In genomic region chr12:99645418-99645817, GRCm38 (mm10) we compare ENCODE assay signal across 7 mouse cellular contexts.
DNase-seq lines count a peak whose midpoint lies in the region; ATAC-seq lines count a peak whose summit lies in the region.

No protein-coding gene starts in this region.

- no peaks in the 10 kb centered on the region for H3K27me3 ChIP-seq in embryonic facial prominence, embryonic 14.5 days (replicated peaks; ENCODE audit: control insufficient read depth, insufficient read depth, low read length)
- H3K27me3 ChIP-seq in heart, embryonic 16.5 days (ENCODE audit: control insufficient read depth, insufficient read depth, low read length): no peaks in the 10 kb centered on the region
- H3K27me3 ChIP-seq in liver, embryonic 12.5 days (replicated peaks): no peaks in the 10 kb centered on the region

- no peak overlapping the region for H3K4me3 ChIP-seq in embryonic facial prominence, embryonic 14.5 days (ENCODE audit: low read depth, low read length)
- H3K4me3 ChIP-seq in heart, embryonic 16.5 days (ENCODE audit: low read length): no peak overlapping the region
- no peak overlapping the region for H3K4me3 ChIP-seq in liver, embryonic 12.5 days

- WGBS in embryonic facial prominence, embryonic 14.5 days: 97% methylated on average over 18 of the region's 18 CpGs
- 94% methylated on average over 18 of the region's 18 CpGs for WGBS in heart, embryonic 16.5 days
- whole genome bisulfite sequencing in liver, embryonic 12.5 days (ENCODE audit: insufficient replicate concordance): 89% methylated on average over 18 of the region's 18 CpGs

- no peak overlapping the region for H3K27ac ChIP-seq in embryonic facial prominence, embryonic 14.5 days (replicated peaks; ENCODE audit: low read depth, low read length)
- H3K27ac ChIP-seq in heart, embryonic 16.5 days (ENCODE audit: low read length): no peak overlapping the region
- H3K27ac ChIP-seq in liver, embryonic 12.5 days: no peak overlapping the region

- no peaks in the 10 kb centered on the region for H3K36me3 ChIP-seq in embryonic facial prominence, embryonic 14.5 days (ENCODE audit: control insufficient read depth, insufficient read depth, low read length)
- no peaks in the 10 kb centered on the region; the same call in 1 of the 2 replicates for H3K36me3 ChIP-seq in heart, embryonic 16.5 days (ENCODE audit: control insufficient read depth, insufficient read depth)
- no peaks in the 10 kb centered on the region for H3K36me3 ChIP-seq in liver, embryonic 12.5 days

- peaks cover 43% of the 10 kb centered on the region for H3K9me3 ChIP-seq in embryonic facial prominence, embryonic 14.5 days (ENCODE audit: control insufficient read depth, low read length)
- peaks cover 33% of the 10 kb centered on the region for H3K9me3 ChIP-seq in heart, embryonic 16.5 days (replicated peaks; ENCODE audit: control insufficient read depth, low read length)
- peaks cover 36% of the 10 kb centered on the region for H3K9me3 ChIP-seq in liver, embryonic 12.5 days (replicated peaks)

- H3K9ac ChIP-seq in embryonic facial prominence, embryonic 14.5 days (ENCODE audit: low read depth, low read length): no peak overlapping the region
- H3K9ac ChIP-seq in heart, embryonic 16.5 days (ENCODE audit: low read length): no peak overlapping the region
- no peak overlapping the region for H3K9ac ChIP-seq in liver, embryonic 12.5 days

- peak; percentile 18 to 61 for DNase-seq in kidney, adult 8-10 months
- no peak for DNase-seq in kidney, postnatal 25 days
- no peak for DNase-seq in embryonic facial prominence, embryonic 14.5 days (ENCODE audit: low spot score)
- DNase-seq in ovary, postnatal 36 days (ENCODE audit: low spot score): peak; percentile 75
- DNase-seq in embryo, embryonic 11 days: no peak

- H3K4me2 ChIP-seq in embryonic facial prominence, embryonic 14.5 days (ENCODE audit: low read depth, low read length): no peak overlapping the region
- no peak overlapping the region for H3K4me2 ChIP-seq in heart, embryonic 16.5 days (ENCODE audit: low read depth, low read length)
- H3K4me2 ChIP-seq in liver, embryonic 12.5 days: no peak overlapping the region

- peaks cover 11% of the 10 kb centered on the region for H3K4me1 ChIP-seq in embryonic facial prominence, embryonic 14.5 days (ENCODE audit: control insufficient read depth, insufficient read depth, low read length)
- peaks cover 6% of the 10 kb centered on the region for H3K4me1 ChIP-seq in heart, embryonic 16.5 days (ENCODE audit: control insufficient read depth, insufficient read depth, low read length)
- H3K4me1 ChIP-seq in liver, embryonic 12.5 days: 0 out of 2 replicates have a peak, but pooled peaks cover 3% of the 10 kb centered on the region

- ATAC-seq in embryonic facial prominence, embryonic 14.5 days (ENCODE audit: low read depth): peak; percentile 69; the same call in 1 of the 2 replicates
- ATAC-seq in heart, embryonic 16.5 days (replicated peaks; ENCODE audit: extremely low read depth, insufficient read depth, low FRiP score): peak; percentile 74
- peak; percentile 81 for ATAC-seq in liver, embryonic 12.5 days

Comparison
In these comparisons a context has a peak if more than half of its experiments do, and no peak if none do; other contexts are left out.
1. DNase-seq: peak in kidney, adult 8-10 months (2 of 2) and ovary, postnatal 36 days (single experiment); none in kidney, postnatal 25 days (0 of 2), embryonic facial prominence, embryonic 14.5 days (single experiment) and embryo, embryonic 11 days (single experiment).
2. Peak in every context shown above with its lines, with median percentiles within 50 percentile points of each other: ATAC-seq.